Mouse (Mus musculus) naive thymus-derived CD4-positive, alpha-beta T cell, adult 2 months (primary cell): ENCODE measurements around the gene Bmp10.
"Not testable (repeated sequence)": the region's sequence is repeated elsewhere in the genome, so short reads cannot be mapped to it uniquely, and the experiment has no call there.

Source experiments
- DNase-seq: peaks from one replicate; pipeline ENCODE4 v3.0.0-alpha.2; 2011; ENCODE audit warnings: low read depth

Bmp10 gene

DNA sequence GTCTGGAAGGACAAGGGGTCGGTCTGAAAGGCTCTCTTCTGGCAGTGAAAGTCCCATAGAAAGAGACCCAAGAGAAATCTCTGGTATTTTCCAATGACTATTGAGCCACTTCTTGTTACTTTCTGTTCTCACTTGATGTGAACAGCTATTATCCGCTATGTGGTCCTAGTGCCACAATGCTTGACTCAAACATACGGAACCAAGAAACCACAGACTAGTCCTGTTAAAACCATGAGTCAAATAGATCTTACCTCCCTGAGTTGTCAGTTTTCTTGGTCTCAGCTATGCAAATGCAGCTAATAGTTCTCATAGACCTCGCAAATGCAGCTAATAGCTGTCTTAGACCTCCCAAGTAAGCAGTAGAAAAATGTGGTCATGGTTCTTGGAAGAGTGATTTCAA is 18.4 kb downstream of the Bmp10 start:
- DNase-seq: no peak

DNA sequence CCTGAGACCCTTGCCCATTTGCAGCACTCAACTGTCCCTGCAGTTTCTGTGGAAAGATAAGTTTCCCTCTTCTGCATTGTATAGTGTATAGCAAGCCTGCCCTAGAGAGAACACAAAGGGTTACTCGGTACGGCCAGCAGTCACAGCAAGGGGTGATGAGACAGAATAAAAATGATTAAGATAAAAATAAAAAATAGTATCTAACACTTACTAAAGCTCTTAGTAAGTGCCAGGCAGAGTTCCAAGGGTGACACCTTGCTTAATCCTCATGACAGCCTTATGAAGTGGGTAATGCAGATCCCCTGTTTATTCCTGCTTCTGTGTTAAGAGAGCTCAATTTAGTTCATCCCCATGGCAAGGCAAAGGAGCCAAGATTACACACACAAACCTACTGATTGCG is 20.7 kb downstream of the Bmp10 start:
- no peak for DNase-seq

DNA sequence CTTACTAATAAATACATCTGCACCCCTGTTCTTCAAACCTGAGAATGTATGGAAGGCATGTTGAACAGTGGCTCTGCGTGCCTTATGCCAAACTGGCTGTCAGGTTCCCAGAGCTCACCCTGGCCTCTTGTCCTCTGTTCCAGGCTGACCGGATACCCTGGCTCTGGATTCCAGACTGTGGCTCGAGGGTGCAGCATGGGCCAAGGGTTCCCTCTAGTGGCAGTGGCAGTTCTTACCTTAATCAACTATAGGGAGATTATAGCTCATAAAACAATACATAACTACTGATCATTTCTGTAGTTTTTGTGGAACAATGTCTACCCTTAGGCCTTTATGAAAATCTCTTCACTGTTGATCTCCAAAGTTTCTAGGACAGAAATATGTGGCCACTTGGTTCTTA is 22.2 kb downstream of the Bmp10 start:
- peak; percentile 59 for DNase-seq

DNA sequence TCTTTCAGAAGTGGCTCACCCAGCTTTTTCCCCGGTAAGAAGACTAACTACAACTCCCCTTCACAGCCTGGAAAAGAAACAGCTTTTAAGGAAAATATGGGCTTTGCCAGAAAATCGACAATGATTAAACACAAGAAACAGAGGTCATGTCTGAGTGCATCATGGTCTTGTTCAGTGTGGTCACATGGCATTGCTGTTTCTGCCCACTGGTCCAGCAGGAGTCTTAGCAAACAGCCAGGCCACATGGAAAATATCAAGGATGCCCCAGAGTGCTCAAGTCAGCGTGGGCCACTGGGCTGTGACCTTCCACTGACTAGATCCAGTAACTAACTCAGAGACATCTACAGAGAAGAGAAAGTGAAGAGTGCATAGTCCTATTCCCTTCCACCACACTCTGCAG is 23.0 kb downstream of the Bmp10 start:
- no peak for DNase-seq

DNA sequence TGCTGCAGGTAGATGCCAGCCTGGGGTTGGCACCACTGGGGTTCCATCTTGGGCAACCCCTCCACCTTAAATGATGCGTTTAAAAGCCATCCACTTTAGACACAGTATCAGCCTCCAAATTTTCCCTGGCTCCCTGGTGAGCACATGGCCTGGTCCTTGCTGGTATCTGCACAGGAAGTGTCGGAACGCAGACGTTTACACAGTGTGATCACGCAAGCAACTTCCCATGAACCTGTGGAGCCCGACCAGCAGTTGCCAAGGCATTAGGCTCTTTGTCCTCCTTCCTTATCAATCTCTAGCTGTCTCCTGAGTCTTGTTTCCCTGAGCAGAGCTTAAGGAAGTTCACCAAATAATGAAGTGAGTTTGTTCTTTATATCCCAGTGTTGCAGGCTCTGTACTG is 26.7 kb downstream of the Bmp10 start:
- no peak for DNase-seq

DNA sequence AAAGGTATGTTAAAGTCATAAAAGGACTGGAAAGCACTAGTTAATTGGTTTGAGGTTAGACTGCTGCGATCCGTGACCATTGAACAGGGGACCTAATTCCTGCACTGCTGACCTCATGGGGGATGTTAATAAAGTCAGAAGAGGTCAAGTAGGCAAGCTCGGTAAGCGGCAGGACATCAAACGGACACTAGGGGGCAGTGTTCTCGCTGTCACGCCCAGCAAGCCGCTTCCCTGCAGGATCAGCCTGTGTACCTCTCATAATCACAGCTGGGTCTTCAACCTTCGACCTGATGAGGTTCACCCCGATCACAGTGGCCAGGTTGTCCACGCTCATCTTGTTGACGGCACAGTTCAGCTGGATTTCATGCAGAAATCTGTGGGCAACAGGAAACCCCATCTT is 37.4 kb downstream of the Bmp10 start:
- DNase-seq: peak; percentile 83

DNA sequence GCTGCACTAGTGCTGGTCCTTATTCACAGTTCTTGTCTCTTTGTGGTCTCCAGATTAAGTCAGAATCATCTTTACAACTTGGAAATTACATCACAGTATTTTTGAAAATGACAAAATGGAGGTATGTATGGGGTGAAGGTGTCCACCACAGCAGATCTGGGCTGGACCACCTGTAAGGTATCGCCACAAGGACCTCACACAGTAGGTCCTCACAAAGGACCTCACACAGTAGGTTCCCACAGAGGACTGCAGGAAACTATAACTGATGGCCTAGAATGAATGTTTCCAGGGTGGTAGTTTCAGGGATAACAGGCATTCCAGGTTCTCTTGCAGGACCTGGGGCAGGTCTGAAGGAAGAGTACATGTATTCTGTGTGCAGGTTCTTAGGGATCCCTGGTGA is 38.6 kb downstream of the Bmp10 start:
- no peak for DNase-seq

DNA sequence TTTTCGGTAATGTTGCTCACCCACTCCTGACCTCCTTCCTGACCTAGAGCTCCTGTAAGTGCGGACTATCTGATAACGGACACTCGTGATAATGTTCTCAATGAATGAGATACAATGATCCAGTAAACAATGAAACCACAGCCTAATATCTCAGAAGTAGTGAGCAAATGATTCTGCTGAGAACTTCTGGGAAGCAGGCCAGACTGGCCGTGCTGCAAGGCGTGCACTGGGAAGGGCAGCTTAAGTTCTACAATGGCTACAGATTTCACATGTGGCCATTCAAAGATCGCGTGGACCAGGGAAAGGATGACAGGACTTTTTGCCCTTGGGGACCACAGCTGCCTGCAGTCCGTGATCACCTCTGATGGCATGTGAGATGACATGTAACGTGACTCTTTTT is 39.6 kb downstream of the Bmp10 start:
- no peak for DNase-seq

DNA sequence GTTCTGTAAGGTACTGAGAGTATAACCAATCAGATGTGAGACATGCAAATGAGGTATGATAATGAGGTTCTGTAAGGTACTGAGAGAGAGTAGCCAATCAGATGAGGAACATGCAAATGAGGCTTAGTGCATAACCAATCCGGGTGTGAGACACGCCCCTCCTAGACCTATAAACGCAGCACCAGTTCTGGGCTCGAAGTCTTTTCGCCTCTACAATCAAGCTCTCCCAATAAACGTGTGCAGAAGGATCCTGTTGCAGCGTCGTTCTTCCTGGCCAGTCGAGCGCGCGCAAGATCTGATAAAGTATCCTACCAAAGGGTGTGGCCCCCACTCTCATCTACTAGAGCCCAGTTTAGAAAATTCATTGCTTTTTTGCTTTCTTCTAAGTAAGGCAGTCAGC is 41.3 kb downstream of the Bmp10 start:
- DNase-seq: not testable (repeated sequence)

DNA sequence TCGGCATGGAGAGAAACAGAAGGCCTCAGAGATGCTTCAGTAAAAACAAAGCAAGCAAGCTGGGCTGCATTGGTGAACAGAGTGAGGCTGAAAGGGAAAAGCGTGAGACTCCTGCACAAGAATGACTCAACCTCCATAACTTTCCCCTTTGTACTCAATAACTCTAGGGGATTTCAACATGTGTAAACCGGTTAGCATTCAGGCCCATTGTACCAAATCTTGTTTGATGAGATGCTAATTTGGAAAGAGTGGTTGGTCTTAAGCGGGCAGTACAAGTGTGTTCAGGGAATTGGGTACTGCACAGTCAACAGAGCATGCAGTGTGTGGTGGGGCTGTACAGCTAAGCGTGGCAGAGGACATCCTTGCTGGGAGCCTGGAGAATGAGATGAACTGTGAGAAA is 46.4 kb downstream of the Bmp10 start:
- DNase-seq: no peak

DNA sequence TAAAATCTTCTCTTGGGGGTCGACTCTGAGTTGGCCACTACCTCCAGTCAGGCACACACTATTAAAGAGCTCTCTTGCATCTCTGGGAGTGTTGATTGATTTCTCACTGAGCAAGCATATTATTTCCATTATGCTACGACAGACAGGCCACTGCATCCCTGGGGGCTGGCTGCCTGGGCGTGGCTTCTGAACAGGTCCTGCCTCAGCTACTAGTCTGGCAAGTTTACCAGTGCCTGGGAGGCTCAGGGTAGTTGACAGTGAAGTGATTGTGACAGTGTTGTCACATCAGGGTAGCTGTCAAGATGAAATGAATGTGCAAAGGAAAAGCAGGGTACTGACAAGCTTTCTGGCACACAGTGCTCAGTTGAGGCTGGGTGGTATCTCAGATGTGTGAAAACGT is 50.1 kb downstream of the Bmp10 start:
- DNase-seq: no peak

DNA sequence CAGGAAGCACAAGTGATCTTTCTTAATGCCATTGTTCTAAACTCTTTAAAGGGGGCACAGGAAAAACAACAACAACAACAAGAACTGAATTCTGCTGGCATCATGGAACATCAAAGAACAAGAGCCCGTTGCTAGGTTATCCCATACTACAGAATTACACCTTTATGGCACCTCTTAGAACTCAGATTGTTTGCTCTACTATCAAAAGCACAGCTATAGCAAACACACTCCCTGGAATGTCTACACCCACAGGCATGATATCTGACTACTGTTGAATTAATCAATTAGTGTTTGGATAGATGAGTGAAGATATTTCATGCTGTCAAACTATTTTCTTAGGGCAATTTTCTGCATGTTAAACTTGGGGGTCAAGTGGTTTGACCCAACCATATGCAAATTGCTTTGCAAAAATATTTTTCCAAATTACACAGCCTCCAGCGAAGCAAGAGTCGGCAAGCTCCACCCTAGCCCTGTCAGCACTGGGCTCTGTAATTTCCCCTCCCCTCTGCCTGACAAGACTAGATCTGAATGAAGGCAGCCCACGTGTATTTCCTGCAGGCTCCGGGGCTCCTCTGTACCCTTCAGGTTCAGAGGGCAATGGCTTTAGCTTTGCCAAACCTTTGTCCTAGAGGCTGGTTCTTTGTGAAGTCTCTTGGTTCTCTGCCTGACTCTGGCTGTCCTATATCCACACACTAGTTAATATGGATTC is 50.7 kb downstream of the Bmp10 start:
- no peak for DNase-seq

DNA sequence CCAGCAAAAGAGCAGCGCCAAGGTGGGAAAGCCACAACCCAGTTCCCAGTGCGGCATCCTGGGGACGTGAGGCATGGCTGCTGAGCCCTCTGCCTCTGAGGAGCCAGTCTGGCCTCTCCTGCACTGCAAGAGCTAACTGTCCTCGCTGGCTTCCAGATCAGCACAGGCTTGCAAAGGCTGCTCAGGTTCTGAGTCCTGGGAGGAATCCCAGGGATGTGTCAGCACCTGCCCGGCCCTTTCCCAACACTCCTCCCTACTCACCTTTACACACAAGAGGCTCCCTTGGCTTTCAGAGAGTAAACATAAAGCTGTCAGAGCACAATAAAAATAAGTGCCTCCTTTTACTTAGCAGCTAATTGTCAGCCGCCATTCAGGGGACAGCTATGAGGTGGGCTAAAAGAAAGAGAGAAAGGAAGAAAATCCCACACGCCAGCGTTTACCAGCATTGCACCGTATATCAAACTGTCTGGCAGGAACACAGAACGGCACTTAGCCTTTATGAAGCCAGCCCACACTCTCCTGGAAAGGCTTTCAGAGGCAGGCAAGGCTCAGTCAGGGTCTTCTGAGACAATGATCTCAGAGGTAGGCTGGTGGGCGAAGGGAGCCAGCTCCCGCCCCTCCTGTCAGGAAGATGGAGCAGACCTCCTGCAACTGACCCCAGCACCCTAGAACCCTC is 54.6 kb downstream of the Bmp10 start:
- DNase-seq: no peak

DNA sequence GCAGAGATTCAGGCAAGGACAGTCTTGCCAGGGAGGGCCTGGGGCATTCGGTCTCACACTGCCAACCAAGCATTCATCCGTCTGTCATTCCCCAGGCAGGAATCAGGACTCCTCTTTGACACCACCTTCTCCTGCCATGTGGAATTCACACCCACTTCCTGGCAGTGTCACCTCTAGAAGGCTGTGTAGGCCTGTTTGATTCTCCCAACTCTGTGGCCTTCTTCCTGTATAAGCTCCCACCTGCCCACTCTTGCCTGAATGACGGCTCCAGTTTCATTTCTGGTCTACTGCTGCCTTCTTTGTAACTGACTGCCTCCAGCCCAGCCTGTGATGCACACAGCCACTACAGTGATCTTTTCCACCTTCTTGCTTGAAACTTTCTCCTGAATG is 55.1 kb downstream of the Bmp10 start:
- DNase-seq: no peak

DNA sequence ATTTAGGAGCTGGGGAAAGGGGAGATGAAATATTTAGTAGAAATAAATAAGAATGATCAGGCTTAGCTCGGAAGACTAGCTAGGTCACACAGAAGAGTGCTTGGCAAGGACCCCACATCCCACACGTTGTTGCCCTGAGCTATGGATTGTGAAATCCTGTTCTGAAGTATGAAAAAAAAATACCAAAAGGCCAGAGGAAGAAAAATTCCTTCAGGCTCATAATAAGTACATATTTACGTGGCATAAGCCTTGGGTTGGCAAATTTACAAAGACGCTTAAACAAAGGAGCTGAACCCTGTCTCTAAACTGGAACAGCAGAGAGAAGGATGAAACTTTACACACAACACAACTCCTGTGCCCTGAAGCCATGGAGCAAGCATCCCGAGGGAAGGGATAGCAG is 56.0 kb downstream of the Bmp10 start:
- no peak for DNase-seq
